Mouse (Mus musculus) erythroid progenitor cell, adult 5-6 weeks (primary cell): Measurements from ENCODE around the gene Rasgef1b. TPM values are rescaled to one million over a fixed set of nuclear protein-coding genes. Genes with fewer than 3 reads are reported as not detected.

ENCODE experiments used
- ATAC-seq: replicated peaks from 2 replicates; pipeline ENCODE4 v1.8.0; 2016; ENCODE audit warnings: moderate number of reproducible peaks, mild to moderate bottlenecking, moderate TSS enrichment, inconsistent platforms; ENCODE audit not compliant: poor library complexity, low FRiP score, severe bottlenecking
- total RNA-seq, 2 experiments: library from RNA; stranded (forward) in 1 of 2; stranded (reverse) in 1 of 2; fragments of 150-400 nt in 1 of 2; fragments of 186-747, 209-891 nt in 1 of 2; gene quantifications; 2 replicates each; pipeline versions ENCODE4 v1.2.3 to v1.2.4; 2015 to 2017; ENCODE audit warnings: low replicate concordance in 2 of 2

Rasgef1b gene
- total RNA-seq, 2 experiments from 2014 or later, result 0.42 TPM; not detected in 1

GRCm38 (mm10) chr5:99419872-99420271, 309.0 kb downstream of the Rasgef1b start:
- no peak for ATAC-seq

DNA sequence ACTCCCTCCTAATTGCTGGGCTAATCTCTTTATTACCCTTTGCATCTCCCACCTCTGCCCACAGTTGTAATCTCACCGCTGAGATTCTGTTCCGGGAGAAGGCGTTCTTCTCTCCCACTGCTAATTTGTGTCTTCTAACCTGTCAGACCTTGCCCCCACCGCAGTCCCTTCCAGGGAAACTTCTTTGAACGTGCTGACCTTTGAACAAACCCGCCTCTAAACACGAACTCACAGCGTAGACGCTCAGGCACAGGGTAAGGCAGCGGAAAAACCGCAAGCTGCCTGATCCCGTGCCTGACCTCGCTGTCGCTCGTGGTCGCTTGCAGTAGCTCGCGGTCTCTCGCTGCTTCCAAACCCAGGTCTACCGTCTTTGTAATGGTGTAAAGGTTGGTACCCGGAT, 312.0 kb downstream of the Rasgef1b start:
- no peak for ATAC-seq

DNA sequence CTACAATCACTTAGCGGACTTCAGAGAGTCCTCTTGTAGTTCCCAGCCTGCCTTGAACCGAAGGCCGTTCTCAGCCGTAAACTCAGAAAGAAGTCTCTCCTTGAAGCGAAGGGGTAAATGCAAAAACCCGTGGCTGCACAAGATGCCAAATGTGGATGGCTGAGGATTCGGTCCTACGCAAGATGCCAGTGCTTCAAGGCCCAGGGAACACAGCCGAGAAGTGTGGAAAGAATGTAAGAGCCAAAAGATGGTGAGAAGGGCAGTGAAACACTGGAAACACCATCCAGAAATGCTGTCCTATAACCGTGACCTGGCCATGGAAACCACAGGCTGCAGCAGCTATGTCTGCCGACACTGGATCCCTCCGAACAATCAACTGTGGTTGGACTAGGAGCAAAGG, 313.2 kb downstream of the Rasgef1b start:
- no peak for ATAC-seq

GRCm38 (mm10) chr5:99415049-99415448, 313.8 kb downstream of the Rasgef1b start:
- ATAC-seq, result no peak

GRCm38 (mm10) chr5:99414293-99414692, 314.6 kb downstream of the Rasgef1b start:
- no peak for ATAC-seq

GRCm38 (mm10) chr5:99413851-99414250, 315.0 kb downstream of the Rasgef1b start:
- ATAC-seq, result no peak

GRCm38 (mm10) chr5:99413391-99413790, 315.5 kb downstream of the Rasgef1b start:
- ATAC-seq, result no peak

GRCm38 (mm10) chr5:99404403-99405170, 324.3 kb downstream of the Rasgef1b start:
- ATAC-seq, result no peak

DNA sequence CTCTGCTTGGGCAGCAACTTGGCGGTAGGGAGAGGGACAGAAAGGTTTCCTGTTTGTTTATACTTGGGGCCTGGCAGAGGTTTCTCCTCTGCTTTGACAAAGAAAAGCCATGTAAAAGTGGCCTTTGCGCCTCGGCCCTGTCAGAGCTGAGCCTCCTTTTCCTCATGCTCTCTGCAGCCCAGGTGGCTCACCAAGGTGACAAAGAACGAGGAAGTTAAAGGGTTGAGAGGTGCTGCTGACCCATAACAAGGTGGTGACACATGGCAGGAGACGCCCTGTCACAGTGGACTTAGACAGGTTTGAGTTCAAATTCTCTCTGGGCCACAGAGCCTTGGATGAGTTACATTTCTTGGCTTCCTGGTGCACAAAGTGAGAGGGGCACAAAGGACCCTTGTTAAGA, 325.5 kb downstream of the Rasgef1b start:
- no peak for ATAC-seq

DNA sequence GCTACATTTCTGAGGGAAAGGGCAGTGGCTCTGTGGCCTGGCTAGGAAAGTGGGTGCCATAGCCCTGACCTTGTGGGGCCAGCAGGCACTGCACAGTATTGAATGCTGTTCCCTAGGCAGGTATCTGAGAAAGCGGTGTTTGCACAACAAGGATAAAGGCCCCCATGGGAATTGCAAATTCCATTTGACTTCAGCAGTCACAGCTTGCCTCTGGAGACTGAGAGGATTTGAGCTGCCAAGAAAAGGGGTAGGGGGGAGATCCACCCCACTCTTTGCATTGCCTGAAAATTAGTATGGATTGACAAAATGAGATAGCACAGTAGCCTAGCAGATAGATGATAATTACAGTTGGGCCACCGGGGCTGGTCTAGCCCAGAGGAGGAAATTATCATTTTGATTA, 326.1 kb downstream of the Rasgef1b start:
- ATAC-seq, result no peak

GRCm38 (mm10) chr5:99402297-99402696, 326.6 kb downstream of the Rasgef1b start:
- ATAC-seq, result no peak

DNA sequence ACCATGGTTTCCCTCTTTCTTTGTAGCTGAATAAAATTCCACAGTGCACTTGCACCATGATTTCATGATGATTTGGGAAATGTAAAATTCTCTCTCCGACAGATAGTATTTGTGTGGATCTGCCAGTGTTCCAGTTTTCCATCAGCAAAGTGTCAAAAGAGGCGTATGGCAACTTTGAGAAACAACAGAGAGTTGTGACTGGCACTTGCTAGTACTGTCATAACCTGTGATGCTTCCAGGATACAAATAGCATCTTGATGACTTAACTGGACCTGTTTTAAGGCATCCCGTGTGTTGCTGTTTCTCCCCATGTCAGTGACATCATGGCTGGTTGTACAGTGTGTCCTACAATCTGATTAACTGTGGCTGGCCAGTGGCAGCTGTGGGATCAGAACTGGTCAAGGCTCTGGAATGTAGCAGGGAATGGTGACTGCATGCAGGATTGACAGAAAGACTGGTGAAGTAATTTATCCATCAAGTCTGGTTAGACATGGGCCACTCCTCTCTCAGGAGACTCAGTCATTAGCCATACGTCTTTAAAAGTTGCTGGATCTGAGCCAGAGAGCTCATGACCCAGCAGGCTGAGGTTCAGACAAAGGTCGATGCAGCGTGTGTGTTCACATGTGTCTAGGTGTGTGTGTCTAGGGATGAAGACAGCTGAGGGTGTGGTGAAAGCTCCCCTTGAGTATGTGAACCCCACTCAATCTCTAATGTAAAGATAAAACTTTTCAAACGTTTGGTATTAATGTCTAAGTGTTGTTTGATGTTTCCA, 328.8 kb downstream of the Rasgef1b start:
- ATAC-seq, result no peak

DNA sequence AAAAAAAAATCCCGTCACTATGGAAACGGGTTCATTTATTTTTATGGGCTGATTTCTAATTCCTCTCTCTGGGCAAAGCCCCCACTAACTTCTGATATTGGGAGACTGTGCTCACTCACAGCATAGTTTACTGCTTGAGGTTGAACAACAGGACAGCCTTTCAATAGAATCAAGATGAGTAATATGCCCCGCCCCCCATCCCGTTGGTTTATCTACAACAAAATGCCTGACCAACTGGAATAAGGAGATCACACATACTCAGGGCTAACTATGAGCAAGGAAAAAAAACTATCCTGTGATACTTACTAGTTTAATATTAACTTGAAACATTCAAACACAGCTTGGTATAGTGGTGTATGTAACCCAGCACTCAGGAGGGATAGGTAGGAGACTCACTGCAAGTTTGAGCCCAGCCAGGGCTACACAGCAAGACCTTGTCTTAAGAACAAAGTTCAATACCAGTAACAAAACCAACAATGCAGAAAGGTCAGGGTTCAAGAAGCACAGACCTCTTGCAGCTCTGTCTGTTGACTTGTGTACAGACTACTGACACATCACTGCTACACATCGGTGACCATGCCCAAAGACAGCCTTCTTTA, 330.3 kb downstream of the Rasgef1b start:
- no peak for ATAC-seq

DNA sequence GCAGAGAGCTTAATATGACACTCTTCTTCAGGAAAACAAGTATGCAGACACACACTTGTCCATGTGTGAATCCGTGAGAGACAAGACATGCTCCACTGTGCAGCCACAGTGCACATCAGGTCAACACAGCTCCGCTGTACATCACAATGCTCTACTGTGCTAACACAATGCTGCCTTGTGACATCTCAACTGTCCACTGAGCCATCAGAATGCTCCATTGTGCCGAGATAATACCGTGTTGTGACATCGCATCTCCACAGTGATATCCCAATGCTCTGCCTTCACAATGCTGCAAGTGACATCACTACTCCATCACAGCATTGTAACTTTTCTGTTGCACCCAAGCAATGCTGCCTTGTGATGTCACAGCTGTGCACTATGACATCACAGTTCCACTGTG, 334.3 kb downstream of the Rasgef1b start:
- no peak for ATAC-seq

- no peak for ATAC-seq
Observed at GRCm38 (mm10) chr5:99391525-99391924, 337.3 kb downstream of the Rasgef1b start.

- no peak for ATAC-seq
Observed at GRCm38 (mm10) chr5:99390776-99391175, 338.1 kb downstream of the Rasgef1b start.

GRCm38 (mm10) chr5:99390314-99390713, 338.6 kb downstream of the Rasgef1b start:
- ATAC-seq, result no peak

DNA sequence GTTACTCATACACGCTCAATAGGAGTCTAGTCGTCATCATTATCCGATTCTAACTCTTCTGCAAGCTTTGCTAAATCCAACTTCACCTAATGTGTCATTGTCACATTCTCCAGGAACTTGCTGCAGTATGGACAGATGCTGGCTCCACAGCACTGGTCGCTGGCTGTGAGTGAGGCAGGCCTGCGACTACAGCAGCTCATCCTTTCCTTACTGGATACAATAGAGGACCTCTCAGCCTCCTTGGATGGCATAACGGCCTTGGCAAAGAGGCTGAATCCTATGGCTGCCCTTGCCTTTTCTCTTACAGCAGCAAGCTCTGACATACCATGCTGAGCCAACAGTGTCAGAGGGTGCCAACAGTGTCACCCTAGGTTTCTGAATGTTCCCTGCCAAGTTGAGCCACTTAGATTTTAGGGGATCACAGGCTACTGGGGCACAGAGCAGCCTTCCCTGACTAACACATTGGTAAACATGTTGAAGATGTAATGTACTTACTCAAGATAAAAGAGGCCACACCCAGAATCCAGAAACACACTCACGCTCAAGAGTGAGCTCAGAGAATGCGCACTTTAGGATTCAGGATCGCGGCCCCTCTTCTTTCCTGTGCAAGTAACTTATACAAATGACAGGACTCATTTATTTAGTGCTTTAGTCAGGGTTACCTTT, 340.1 kb downstream of the Rasgef1b start:
- no peak for ATAC-seq

DNA sequence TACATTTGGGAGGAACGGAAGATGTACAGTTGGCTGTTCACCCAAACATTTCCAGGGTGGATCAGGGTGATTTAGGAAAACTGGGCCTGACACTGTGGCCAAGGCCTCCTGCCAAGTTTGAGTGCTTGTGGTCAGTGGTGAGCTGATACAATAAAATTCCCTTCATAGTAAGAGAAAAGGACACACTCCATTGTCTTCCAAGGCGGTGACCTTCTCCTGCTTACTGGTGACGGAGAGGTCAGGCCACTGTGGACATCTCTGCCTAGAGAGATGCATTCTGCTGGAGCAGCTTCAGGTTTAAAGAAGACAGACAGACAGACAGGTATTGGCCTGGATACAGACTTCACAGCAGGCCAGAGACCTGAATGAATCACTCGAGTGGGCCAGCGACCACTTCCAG, 340.7 kb downstream of the Rasgef1b start:
- ATAC-seq, result no peak

GRCm38 (mm10) chr5:99387185-99387981, 341.5 kb downstream of the Rasgef1b start:
- ATAC-seq, result no peak
